Mouse (Mus musculus) C2C12 (cell line): Measurements from ENCODE around the gene B3galt1. TPM values are rescaled to one million over a fixed set of nuclear protein-coding genes. Genes with fewer than 3 reads are reported as not detected.

Source experiments
- H3K27me3 ChIP-seq: one replicate; pipeline ENCODE4 v1.6.1; 2011; ENCODE audit not compliant: control insufficient read depth, insufficient read depth, insufficient read length
- H3K36me3 ChIP-seq: one replicate; pipeline ENCODE4 v1.6.1; 2011; ENCODE audit not compliant: control insufficient read depth, insufficient read depth
- H3K4me3 ChIP-seq: one replicate; pipeline ENCODE4 v1.5.1; 2011; ENCODE audit warnings: mild to moderate bottlenecking, control low read depth; ENCODE audit not compliant: poor library complexity, insufficient read depth, severe bottlenecking
- H3K79me2 ChIP-seq: one replicate; pipeline ENCODE4 v1.6.1; 2011; ENCODE audit not compliant: control insufficient read depth, insufficient read depth
- H3K79me3 ChIP-seq: one replicate; pipeline ENCODE4 v1.6.1; 2011; ENCODE audit warnings: low read depth, control low read depth
- H3ac ChIP-seq: one replicate; pipeline ENCODE3; 2011; ENCODE audit warnings: low read depth; ENCODE audit not compliant: control insufficient read depth, insufficient read length
- CEBPB ChIP-seq: IDR thresholded peaks from one replicate; pipeline ENCODE4 v1.6.1; 2011; ENCODE audit warnings: low read depth, mild to moderate bottlenecking, control low read depth, moderate library complexity
- CTCF ChIP-seq: IDR thresholded peaks from one replicate; pipeline ENCODE4 v1.5.1; 2011; ENCODE audit not compliant: control insufficient read depth, insufficient read depth, insufficient read length
- FOSL1 ChIP-seq: IDR thresholded peaks from one replicate; pipeline ENCODE4 v1.8.0; 2011; ENCODE audit warnings: mild to moderate bottlenecking, low read length; ENCODE audit not compliant: poor library complexity, insufficient read depth, severe bottlenecking
- MAX ChIP-seq: IDR thresholded peaks from one replicate; pipeline ENCODE4 v1.6.1; 2011; ENCODE audit warnings: mild to moderate bottlenecking, control low read depth
- MYOD1 ChIP-seq: IDR thresholded peaks from one replicate; pipeline ENCODE4 v1.6.1; 2011; ENCODE audit warnings: low read depth; ENCODE audit not compliant: control insufficient read depth, insufficient read length
- MYOG ChIP-seq: IDR thresholded peaks from one replicate; pipeline ENCODE4 v1.6.1; 2011; ENCODE audit not compliant: control insufficient read depth, insufficient read length; ENCODE audit errors: extremely low read depth
- USF1 ChIP-seq: IDR thresholded peaks from one replicate; pipeline ENCODE4 v1.6.1; 2011; ENCODE audit warnings: low read depth, mild to moderate bottlenecking, control low read depth, moderate library complexity
- polyA plus RNA-seq: library from polyadenylated mRNA; unstranded; fragments of >200 nt; fragmentation: generic; extraction: Trizol; gene quantifications from one replicate; pipeline ENCODE4 v1.2.1, GENCODE M21; 2012; ENCODE audit warnings: missing spikeins

The B3galt1 gene
- polyA plus RNA-seq, 1 experiment: 1.4 TPM

GRCm38 (mm10) chr2:67873368-67873767, 307.7 kb downstream of the B3galt1 start:
- Histone ChIP-seq H3K79me3 (no peaks in the 10 kb centered on the region), H3K79me2 (no peaks in the 10 kb centered on the region), H3K27me3 (no peaks in the 10 kb centered on the region), H3K4me3 (no peak overlapping the region), H3K36me3 (no peaks in the 10 kb centered on the region), H3ac (no peak overlapping the region)
- TF ChIP-seq MYOD1 (no peak), CTCF (no peak), FOSL1 (no peak)

- H3K36me3 ChIP-seq: no peaks in the 10 kb centered on the region
- no peaks in the 10 kb centered on the region for H3K79me3 ChIP-seq
- TF ChIP-seq MYOD1 (no peak), CEBPB (no peak), MAX (no peak), FOSL1 (no peak), CTCF (no peak), USF1 (no peak), MYOG (no peak)
- no peaks in the 10 kb centered on the region for H3K79me2 ChIP-seq
- no peak overlapping the region for H3K4me3 ChIP-seq
- H3ac ChIP-seq: no peak overlapping the region
- no peaks in the 10 kb centered on the region for H3K27me3 ChIP-seq
Observed at GRCm38 (mm10) chr2:67879836-67880235, 314.2 kb downstream of the B3galt1 start.

DNA sequence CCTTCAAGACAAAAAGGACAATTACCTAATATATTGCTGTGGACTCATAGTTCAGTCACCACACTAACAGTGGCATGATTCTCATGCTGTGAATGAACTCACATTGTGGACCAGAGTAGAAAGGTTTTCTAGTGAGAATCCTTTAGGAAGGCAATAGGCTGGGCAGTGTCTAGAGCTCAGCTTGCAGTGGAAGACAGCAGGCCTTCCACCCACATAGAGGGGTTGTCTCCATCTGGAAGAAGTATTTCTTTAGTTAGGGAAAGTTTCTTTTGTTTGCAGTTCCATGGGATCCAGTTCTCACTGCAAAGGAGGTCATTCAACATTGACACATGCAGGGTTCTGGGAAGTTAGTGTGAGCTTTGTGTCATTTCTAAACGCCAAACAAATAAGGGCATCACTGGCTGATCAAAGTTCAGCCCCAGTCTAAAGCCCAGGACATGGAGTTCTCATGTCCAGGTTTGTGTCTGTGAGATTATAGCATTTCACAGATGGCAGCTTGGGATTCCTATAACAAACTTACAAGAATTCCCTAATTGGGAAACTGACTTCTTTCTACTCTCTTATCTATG, 316.1 kb downstream of the B3galt1 start:
- TF ChIP-seq MYOG (no peak), MYOD1 (no peak), MAX (no peak)

GRCm38 (mm10) chr2:67897956-67898689, 332.5 kb downstream of the B3galt1 start:
- no peaks in the 10 kb centered on the region for H3K27me3 ChIP-seq
- TF ChIP-seq CTCF (no peak), FOSL1 (no peak), MYOD1 (no peak), MAX (no peak), USF1 (no peak)

More for the DNA sequence above, 316.1 kb downstream of the B3galt1 start:
- Histone ChIP-seq H3K27me3 (no peaks in the 10 kb centered on the region), H3K36me3 (no peaks in the 10 kb centered on the region), H3K79me2 (no peaks in the 10 kb centered on the region), H3K79me3 (no peaks in the 10 kb centered on the region), H3ac (no peak overlapping the region), H3K4me3 (no peak overlapping the region)

GRCm38 (mm10) chr2:67901574-67901973, 335.9 kb downstream of the B3galt1 start:
- Histone ChIP-seq H3K4me3 (no peak overlapping the region), H3K36me3 (no peaks in the 10 kb centered on the region), H3K79me2 (no peaks in the 10 kb centered on the region), H3ac (no peak overlapping the region), H3K79me3 (no peaks in the 10 kb centered on the region), H3K27me3 (no peaks in the 10 kb centered on the region)
- TF ChIP-seq FOSL1 (no peak), CTCF (no peak), MYOD1 (no peak), MAX (no peak), CEBPB (no peak)

More at GRCm38 (mm10) chr2:67897956-67898689, 332.5 kb downstream of the B3galt1 start:
- Histone ChIP-seq H3K79me3 (no peaks in the 10 kb centered on the region), H3K4me3 (no peak overlapping the region), H3ac (no peak overlapping the region), H3K36me3 (no peaks in the 10 kb centered on the region), H3K79me2 (no peaks in the 10 kb centered on the region)

- TF ChIP-seq MYOD1: no peak
- TF ChIP-seq USF1: no peak
- TF ChIP-seq CTCF: no peak
- no peak for TF ChIP-seq FOSL1
- no peak for TF ChIP-seq MAX
- TF ChIP-seq MYOG: no peak
- no peak for TF ChIP-seq CEBPB
Observed at GRCm38 (mm10) chr2:67902651-67903292, 337.1 kb downstream of the B3galt1 start.

More at GRCm38 (mm10) chr2:67902651-67903292, 337.1 kb downstream of the B3galt1 start:
- no peaks in the 10 kb centered on the region for H3K27me3 ChIP-seq
- no peaks in the 10 kb centered on the region for H3K79me3 ChIP-seq
- H3K4me3 ChIP-seq: no peak overlapping the region
- H3ac ChIP-seq: no peak overlapping the region
- no peaks in the 10 kb centered on the region for H3K36me3 ChIP-seq
- H3K79me2 ChIP-seq: no peaks in the 10 kb centered on the region
